Mouse (Mus musculus) C2C12 (cell line): ENCODE measurements at regions not wholly inside any gene's neighbourhood (a gene's known extent, or its start where the extent isn't known, plus 50 kb on each side); places are given as distances from the start of the nearest gene placed in this dataset.

Source experiments
- H3K27me3 ChIP-seq: one replicate; pipeline ENCODE4 v1.6.1; 2011; ENCODE audit not compliant: control insufficient read depth, insufficient read depth, insufficient read length
- H3K36me3 ChIP-seq: one replicate; pipeline ENCODE4 v1.6.1; 2011; ENCODE audit not compliant: control insufficient read depth, insufficient read depth
- H3K4me3 ChIP-seq: one replicate; pipeline ENCODE4 v1.5.1; 2011; ENCODE audit warnings: mild to moderate bottlenecking, control low read depth; ENCODE audit not compliant: poor library complexity, insufficient read depth, severe bottlenecking
- H3K79me2 ChIP-seq: one replicate; pipeline ENCODE4 v1.6.1; 2011; ENCODE audit not compliant: control insufficient read depth, insufficient read depth
- H3K79me3 ChIP-seq: one replicate; pipeline ENCODE4 v1.6.1; 2011; ENCODE audit warnings: low read depth, control low read depth
- H3ac ChIP-seq: one replicate; pipeline ENCODE3; 2011; ENCODE audit warnings: low read depth; ENCODE audit not compliant: control insufficient read depth, insufficient read length
- CEBPB ChIP-seq: IDR thresholded peaks from one replicate; pipeline ENCODE4 v1.6.1; 2011; ENCODE audit warnings: low read depth, mild to moderate bottlenecking, control low read depth, moderate library complexity
- CTCF ChIP-seq: IDR thresholded peaks from one replicate; pipeline ENCODE4 v1.5.1; 2011; ENCODE audit not compliant: control insufficient read depth, insufficient read depth, insufficient read length
- FOSL1 ChIP-seq: IDR thresholded peaks from one replicate; pipeline ENCODE4 v1.8.0; 2011; ENCODE audit warnings: mild to moderate bottlenecking, low read length; ENCODE audit not compliant: poor library complexity, insufficient read depth, severe bottlenecking
- MAX ChIP-seq: IDR thresholded peaks from one replicate; pipeline ENCODE4 v1.6.1; 2011; ENCODE audit warnings: mild to moderate bottlenecking, control low read depth
- MYOD1 ChIP-seq: IDR thresholded peaks from one replicate; pipeline ENCODE4 v1.6.1; 2011; ENCODE audit warnings: low read depth; ENCODE audit not compliant: control insufficient read depth, insufficient read length
- MYOG ChIP-seq: IDR thresholded peaks from one replicate; pipeline ENCODE4 v1.6.1; 2011; ENCODE audit not compliant: control insufficient read depth, insufficient read length; ENCODE audit errors: extremely low read depth
- USF1 ChIP-seq: IDR thresholded peaks from one replicate; pipeline ENCODE4 v1.6.1; 2011; ENCODE audit warnings: low read depth, mild to moderate bottlenecking, control low read depth, moderate library complexity

GRCm38 (mm10) chr13:99040171-99040570 is 55.8 kb upstream of the 1700024P04Rik start:
- no peaks in the 10 kb centered on the region for H3K79me2 ChIP-seq
- no peaks in the 10 kb centered on the region for H3K79me3 ChIP-seq
- no peak overlapping the region for H3K4me3 ChIP-seq
- no peak overlapping the region for H3ac ChIP-seq
- no peaks in the 10 kb centered on the region for H3K27me3 ChIP-seq
- TF ChIP-seq MYOD1 (no peak), CTCF (no peak), FOSL1 (no peak), MYOG (no peak), CEBPB (no peak), MAX (no peak), USF1 (no peak)
- H3K36me3 ChIP-seq, result no peaks in the 10 kb centered on the region

- no peaks in the 10 kb centered on the region for H3K36me3 ChIP-seq
- no peaks in the 10 kb centered on the region for H3K79me3 ChIP-seq
- H3K27me3 ChIP-seq, result no peaks in the 10 kb centered on the region
- H3ac ChIP-seq, result no peak overlapping the region
- no peaks in the 10 kb centered on the region for H3K79me2 ChIP-seq
- TF ChIP-seq MYOD1 (no peak), USF1 (no peak), CTCF (no peak), FOSL1 (no peak), MYOG (no peak), MAX (no peak), CEBPB (no peak)
- H3K4me3 ChIP-seq, result no peak overlapping the region
These were observed 54.7 kb upstream of the 1700024P04Rik start for GRCm38 (mm10) chr13:99039063-99039385.

- Histone ChIP-seq H3K79me2 (no peaks in the 10 kb centered on the region), H3ac (no peak overlapping the region), H3K79me3 (no peaks in the 10 kb centered on the region), H3K27me3 (no peaks in the 10 kb centered on the region), H3K36me3 (no peaks in the 10 kb centered on the region), H3K4me3 (no peak overlapping the region)
- TF ChIP-seq CTCF (no peak), CEBPB (no peak), MYOG (no peak), USF1 (no peak), MAX (no peak), MYOD1 (no peak), FOSL1 (no peak)
These were observed 54.1 kb upstream of the 1700024P04Rik start for GRCm38 (mm10) chr13:99038198-99039062.

GRCm38 (mm10) chr13:99037131-99037530 is 52.8 kb upstream of the 1700024P04Rik start:
- Histone ChIP-seq H3K79me2 (no peaks in the 10 kb centered on the region), H3K36me3 (no peaks in the 10 kb centered on the region), H3ac (no peak overlapping the region), H3K27me3 (no peaks in the 10 kb centered on the region), H3K4me3 (no peak overlapping the region), H3K79me3 (no peaks in the 10 kb centered on the region)
- no peak for TF ChIP-seq MYOD1
- no peak for TF ChIP-seq MAX
- no peak for TF ChIP-seq CEBPB
- TF ChIP-seq FOSL1, result no peak
- no peak for TF ChIP-seq USF1
- TF ChIP-seq MYOG, result no peak
- no peak for TF ChIP-seq CTCF
